Mouse (Mus musculus) myocyte (in vitro differentiated cells): ENCODE measurements around the gene Alg9.

ENCODE experiments used
- CEBPB ChIP-seq: IDR thresholded peaks from 2 replicates; pipeline ENCODE4 v1.6.1; 2011; ENCODE audit warnings: mild to moderate bottlenecking, moderate library complexity; ENCODE audit not compliant: poor library complexity, insufficient read depth, severe bottlenecking
- E2F4 ChIP-seq: IDR thresholded peaks from one replicate; pipeline ENCODE4 v1.6.1; 2011; ENCODE audit warnings: mild to moderate bottlenecking, control low read depth, moderate library complexity; ENCODE audit not compliant: insufficient read depth
- MAX ChIP-seq: IDR thresholded peaks from one replicate; pipeline ENCODE4 v1.6.1; 2011; ENCODE audit warnings: low read depth, mild to moderate bottlenecking, control low read depth
- MYOD1 ChIP-seq, 3 experiments: IDR thresholded peaks; one replicate each; pipeline ENCODE4 v1.6.1; 2011; ENCODE audit warnings: control low read depth in 2 of 3, low read depth in 2 of 3, mild to moderate bottlenecking in 2 of 3, moderate library complexity in 1 of 3; ENCODE audit not compliant: insufficient read length in 2 of 3, control insufficient read depth in 1 of 3
- POLR2A ChIP-seq: IDR thresholded peaks from one replicate; pipeline ENCODE4 v1.6.1; 2011; ENCODE audit warnings: low read depth, mild to moderate bottlenecking, control low read depth, moderate library complexity; ENCODE audit not compliant: insufficient read length
- POLR2AphosphoS2 ChIP-seq: IDR thresholded peaks from one replicate; pipeline ENCODE4 v1.6.1; 2011; ENCODE audit warnings: low read depth, control low read depth; ENCODE audit not compliant: insufficient read length
- REST ChIP-seq: IDR thresholded peaks from one replicate; pipeline ENCODE4 v1.6.1; 2011; ENCODE audit warnings: mild to moderate bottlenecking, control low read depth, moderate library complexity; ENCODE audit not compliant: insufficient read depth, insufficient read length
- TCF12 ChIP-seq: IDR thresholded peaks from one replicate; pipeline ENCODE4 v1.6.1; 2011; ENCODE audit warnings: mild to moderate bottlenecking, control low read depth; ENCODE audit not compliant: poor library complexity, insufficient read depth, severe bottlenecking
- TCF3 ChIP-seq: IDR thresholded peaks from one replicate; pipeline ENCODE4 v1.6.1; 2011; ENCODE audit warnings: low read depth, control low read depth; ENCODE audit not compliant: insufficient read length
- USF1 ChIP-seq: IDR thresholded peaks from one replicate; pipeline ENCODE4 v1.6.1; 2011; ENCODE audit warnings: low read depth, mild to moderate bottlenecking, control low read depth, moderate library complexity

DNA sequence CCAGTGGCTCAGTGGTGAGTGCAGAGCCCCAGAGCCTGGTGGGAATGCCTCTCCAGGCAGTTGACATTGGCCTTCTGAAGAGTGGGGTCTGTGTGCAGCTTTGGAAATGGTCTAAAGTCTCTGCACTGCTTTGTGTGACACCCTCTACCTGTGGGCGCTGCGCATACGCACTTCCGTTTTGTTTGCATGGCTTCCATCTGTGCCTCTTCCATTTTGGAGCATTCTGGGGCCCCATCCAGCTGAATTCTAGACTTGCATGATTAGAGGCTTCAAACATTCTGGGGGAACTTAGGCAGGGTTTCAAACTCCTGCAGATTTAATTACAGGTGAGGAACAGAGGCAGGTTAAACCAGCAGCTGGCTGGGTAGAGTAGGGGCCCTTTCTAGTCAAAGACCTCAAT, 57.3 kb downstream of the Alg9 start:
- TF ChIP-seq MAX (no peak), POLR2A (no peak), POLR2AphosphoS2 (no peak), CEBPB (no peak), TCF12 (no peak), MYOD1 (IDR thresholded peaks at IDR 0.05; ENCODE audit: control insufficient read depth in 1 of 3, insufficient read length in 2 of 3, low read depth in 2 of 3) (no peak), TCF3 (no peak), E2F4 (no peak), REST (no peak), USF1 (no peak)
